Mouse (Mus musculus): ENCODE results near the gene Nnat. TPM values are rescaled to one million over a fixed set of nuclear protein-coding genes. Genes with fewer than 3 reads are reported as not detected.

Gene Nnat
- polyA plus RNA-seq, 1 experiment from 2014 or later, result 71.8 TPM

GRCm38 (mm10) chr2:157563031-157563430, 3.2 kb downstream of the Nnat start:
- WGBS, result 64% methylated on average over 2 of the region's 2 CpGs
- H3K27ac ChIP-seq (replicated peaks in 1 of 2; ENCODE audit: control insufficient read depth in 1 of 2, insufficient read depth in 1 of 2, low read depth in 2 of 2, low read length in 2 of 2), result no peak overlapping the region
- peaks cover 35% of the 10 kb centered on the region for H3K9me3 ChIP-seq (ENCODE audit: control insufficient read depth, low read length)
- H3K36me3 ChIP-seq (ENCODE audit: control insufficient read depth, insufficient read depth, low read length), result peaks cover 21% of the 10 kb centered on the region
- H3K4me3 ChIP-seq (ENCODE audit: control insufficient read depth in 1 of 2, insufficient read depth in 1 of 2, low read depth in 1 of 2, low read length in 2 of 2), result no peak overlapping the region
- peaks cover 2 to 17% of the 10 kb centered on the region in 2 experiments; a peak in 3 of 4 replicates for H3K4me1 ChIP-seq (ENCODE audit: control insufficient read depth in 2 of 2, insufficient read depth in 2 of 2, low read length in 2 of 2)
- no peaks in the 10 kb centered on the region for H3K27me3 ChIP-seq (ENCODE audit: control insufficient read depth, insufficient read depth, low read length)
- no peak overlapping the region for H3K4me2 ChIP-seq (ENCODE audit: low read length)
- no peak for ATAC-seq (ENCODE audit: insufficient number of reproducible peaks, insufficient read depth, low FRiP score, low read depth)
- H3K9ac ChIP-seq (ENCODE audit: low read length), result no peak overlapping the region

GRCm38 (mm10) chr2:157564723-157565122, 4.8 kb downstream of the Nnat start:
- Histone ChIP-seq H3K4me1 (ENCODE audit: control insufficient read depth in 2 of 2, insufficient read depth in 2 of 2, low read length in 2 of 2) (peaks cover 2 to 17% of the 10 kb centered on the region in 2 experiments; a peak in 3 of 4 replicates), H3K27ac (replicated peaks in 1 of 2; ENCODE audit: control insufficient read depth in 1 of 2, insufficient read depth in 1 of 2, low read depth in 2 of 2, low read length in 2 of 2) (no peak overlapping the region), H3K4me2 (ENCODE audit: low read length) (peak overlapping the region; percentile 91), H3K4me3 (ENCODE audit: control insufficient read depth in 1 of 2, insufficient read depth in 1 of 2, low read depth in 1 of 2, low read length in 2 of 2) (peak overlapping the region in 1 of 2 experiments; percentile 98; a peak in 2 of 4 replicates), H3K36me3 (ENCODE audit: control insufficient read depth, insufficient read depth, low read length) (peaks cover 19% of the 10 kb centered on the region), H3K9me3 (ENCODE audit: control insufficient read depth, low read length) (peaks cover 22% of the 10 kb centered on the region), H3K27me3 (ENCODE audit: control insufficient read depth, insufficient read depth, low read length) (no peaks in the 10 kb centered on the region), H3K9ac (ENCODE audit: low read length) (peak overlapping the region; percentile 97)
- 77% methylated on average over 4 of the region's 4 CpGs for whole genome bisulfite sequencing
- no peak for ATAC-seq (ENCODE audit: insufficient number of reproducible peaks, insufficient read depth, low FRiP score, low read depth)

- Histone ChIP-seq H3K9me3 (ENCODE audit: control insufficient read depth, low read length) (peaks cover 15% of the 10 kb centered on the region), H3K4me2 (ENCODE audit: low read length) (peak overlapping the region; percentile 91), H3K4me1 (ENCODE audit: control insufficient read depth in 2 of 2, insufficient read depth in 2 of 2, low read length in 2 of 2) (peaks cover 2 to 17% of the 10 kb centered on the region in 2 experiments; a peak in 3 of 4 replicates), H3K9ac (ENCODE audit: low read length) (peak overlapping the region; percentile 97), H3K27me3 (ENCODE audit: control insufficient read depth, insufficient read depth, low read length) (no peaks in the 10 kb centered on the region), H3K4me3 (ENCODE audit: control insufficient read depth in 1 of 2, insufficient read depth in 1 of 2, low read depth in 1 of 2, low read length in 2 of 2) (peak overlapping the region; percentile 74 to 98), H3K27ac (replicated peaks in 1 of 2; ENCODE audit: control insufficient read depth in 1 of 2, insufficient read depth in 1 of 2, low read depth in 2 of 2, low read length in 2 of 2) (peak overlapping the region; percentile 65 to 84), H3K36me3 (ENCODE audit: control insufficient read depth, insufficient read depth, low read length) (peaks cover 19% of the 10 kb centered on the region)
- ATAC-seq (ENCODE audit: insufficient number of reproducible peaks, insufficient read depth, low FRiP score, low read depth), result no peak
- 3% methylated on average over 13 of the region's 13 CpGs for WGBS
These were observed 5.6 kb downstream of the Nnat start for GRCm38 (mm10) chr2:157565446-157565845.

- no peaks in the 10 kb centered on the region for H3K27me3 ChIP-seq (ENCODE audit: control insufficient read depth, insufficient read depth, low read length)
- peak overlapping the region; percentile 97 for H3K9ac ChIP-seq (ENCODE audit: low read length)
- peak overlapping the region; percentile 84 to 92 for H3K27ac ChIP-seq (replicated peaks in 1 of 2; ENCODE audit: control insufficient read depth in 1 of 2, insufficient read depth in 1 of 2, low read depth in 2 of 2, low read length in 2 of 2)
- H3K4me1 ChIP-seq (ENCODE audit: control insufficient read depth in 2 of 2, insufficient read depth in 2 of 2, low read length in 2 of 2), result peaks cover 2 to 17% of the 10 kb centered on the region in 2 experiments; a peak in 3 of 4 replicates
- peak overlapping the region; percentile 91 for H3K4me2 ChIP-seq (ENCODE audit: low read length)
- H3K4me3 ChIP-seq (ENCODE audit: control insufficient read depth in 1 of 2, insufficient read depth in 1 of 2, low read depth in 1 of 2, low read length in 2 of 2), result peak overlapping the region; percentile 74 to 98
- H3K9me3 ChIP-seq (ENCODE audit: control insufficient read depth, low read length), result peaks cover 13% of the 10 kb centered on the region
- no peak; the same call in 1 of the 2 replicates for ATAC-seq (ENCODE audit: insufficient number of reproducible peaks, insufficient read depth, low FRiP score, low read depth)
- under 1% methylated on average over 35 of the region's 35 CpGs for WGBS
- peaks cover 19% of the 10 kb centered on the region for H3K36me3 ChIP-seq (ENCODE audit: control insufficient read depth, insufficient read depth, low read length)
These were observed 6.0 kb downstream of the Nnat start for GRCm38 (mm10) chr2:157565898-157566259.

- Histone ChIP-seq H3K4me3 (ENCODE audit: control insufficient read depth in 1 of 2, insufficient read depth in 1 of 2, low read depth in 1 of 2, low read length in 2 of 2) (peak overlapping the region; percentile 74 to 98), H3K27me3 (ENCODE audit: control insufficient read depth, insufficient read depth, low read length) (no peaks in the 10 kb centered on the region), H3K9ac (ENCODE audit: low read length) (peak overlapping the region; percentile 97), H3K36me3 (ENCODE audit: control insufficient read depth, insufficient read depth, low read length) (peaks cover 14% of the 10 kb centered on the region), H3K27ac (replicated peaks in 1 of 2; ENCODE audit: control insufficient read depth in 1 of 2, insufficient read depth in 1 of 2, low read depth in 2 of 2, low read length in 2 of 2) (peak overlapping the region; percentile 84 to 92), H3K9me3 (ENCODE audit: control insufficient read depth, low read length) (peaks cover 8% of the 10 kb centered on the region; the same call in 1 of the 2 replicates), H3K4me2 (ENCODE audit: low read length) (peak overlapping the region; percentile 91), H3K4me1 (ENCODE audit: control insufficient read depth in 2 of 2, insufficient read depth in 2 of 2, low read length in 2 of 2) (peaks cover 2 to 17% of the 10 kb centered on the region in 2 experiments; a peak in 3 of 4 replicates)
- WGBS, result under 1% methylated on average over 36 of the region's 36 CpGs
- ATAC-seq (ENCODE audit: insufficient number of reproducible peaks, insufficient read depth, low FRiP score, low read depth), result peak; percentile 79
These were observed 6.5 kb downstream of the Nnat start for GRCm38 (mm10) chr2:157566260-157566952.

- Histone ChIP-seq H3K36me3 (ENCODE audit: control insufficient read depth, insufficient read depth, low read length) (peaks cover 7% of the 10 kb centered on the region), H3K9me3 (ENCODE audit: control insufficient read depth, low read length) (no peaks in the 10 kb centered on the region), H3K27ac (replicated peaks in 1 of 2; ENCODE audit: control insufficient read depth in 1 of 2, insufficient read depth in 1 of 2, low read depth in 2 of 2, low read length in 2 of 2) (no peak overlapping the region), H3K4me1 (ENCODE audit: control insufficient read depth in 2 of 2, insufficient read depth in 2 of 2, low read length in 2 of 2) (peaks cover 2 to 17% of the 10 kb centered on the region in 2 experiments; a peak in 2 of 4 replicates), H3K27me3 (ENCODE audit: control insufficient read depth, insufficient read depth, low read length) (0 out of 2 replicates have a peak, but pooled peaks cover 4% of the 10 kb centered on the region), H3K9ac (ENCODE audit: low read length) (peak overlapping the region; percentile 97), H3K4me2 (ENCODE audit: low read length) (peak overlapping the region; percentile 91), H3K4me3 (ENCODE audit: control insufficient read depth in 1 of 2, insufficient read depth in 1 of 2, low read depth in 1 of 2, low read length in 2 of 2) (peak overlapping the region in 1 of 2 experiments; percentile 98; a peak in 2 of 4 replicates)
- no peak for ATAC-seq (ENCODE audit: insufficient number of reproducible peaks, insufficient read depth, low FRiP score, low read depth)
- WGBS, result 83% methylated on average over 11 of the region's 11 CpGs
These were observed 7.5 kb downstream of the Nnat start for GRCm38 (mm10) chr2:157567235-157567961.

- WGBS, result 28% methylated on average over 2 of the region's 2 CpGs
- H3K9ac ChIP-seq (ENCODE audit: low read length), result no peak overlapping the region
- peaks cover 2 to 17% of the 10 kb centered on the region in 2 experiments; a peak in 2 of 4 replicates for H3K4me1 ChIP-seq (ENCODE audit: control insufficient read depth in 2 of 2, insufficient read depth in 2 of 2, low read length in 2 of 2)
- H3K9me3 ChIP-seq (ENCODE audit: control insufficient read depth, low read length), result no peaks in the 10 kb centered on the region
- no peak overlapping the region for H3K4me2 ChIP-seq (ENCODE audit: low read length)
- no peak overlapping the region for H3K27ac ChIP-seq (replicated peaks in 1 of 2; ENCODE audit: control insufficient read depth in 1 of 2, insufficient read depth in 1 of 2, low read depth in 2 of 2, low read length in 2 of 2)
- no peak overlapping the region for H3K4me3 ChIP-seq (ENCODE audit: control insufficient read depth in 1 of 2, insufficient read depth in 1 of 2, low read depth in 1 of 2, low read length in 2 of 2)
- H3K27me3 ChIP-seq (ENCODE audit: control insufficient read depth, insufficient read depth, low read length), result 0 out of 2 replicates have a peak, but pooled peaks cover 4% of the 10 kb centered on the region
- peaks cover 2% of the 10 kb centered on the region; the same call in 1 of the 2 replicates for H3K36me3 ChIP-seq (ENCODE audit: control insufficient read depth, insufficient read depth, low read length)
- ATAC-seq (ENCODE audit: insufficient number of reproducible peaks, insufficient read depth, low FRiP score, low read depth), result no peak
These were observed 9.0 kb downstream of the Nnat start for GRCm38 (mm10) chr2:157568881-157569280.

All from heart, embryonic 14.5 days (tissue).